Comparison of ENCODE assay signal across 21 mouse cellular contexts in genomic region chr5:62997464-62997863, GRCm38 (mm10).
DNase-seq lines count a peak whose midpoint lies in the region; ATAC-seq lines count a peak whose summit lies in the region.
"Had no signal": no experiment of that assay in that cellular context is flagged by ENCODE, and none has a peak within 500 bp of the region (broad histone marks: within the 10 kb centered on the region; RNA-seq: fewer than 3 reads in every experiment).

No protein-coding gene starts in this region.

- no peaks in the 10 kb centered on the region for H3K36me3 ChIP-seq in neural tube, embryonic 13.5 days
- no peaks in the 10 kb centered on the region for H3K36me3 ChIP-seq in neural tube, embryonic 14.5 days (ENCODE audit: control insufficient read depth, insufficient read depth, low read length)
- H3K36me3 ChIP-seq in neural tube, embryonic 15.5 days: no peaks in the 10 kb centered on the region
- H3K36me3 ChIP-seq in midbrain, embryonic 10.5 days: no peaks in the 10 kb centered on the region
- H3K36me3 ChIP-seq: G1E had no signal

- WGBS in neural tube, embryonic 13.5 days: 75% methylated on average over 1 of the region's 1 CpGs
- 64% methylated on average over 1 of the region's 1 CpGs for WGBS in neural tube, embryonic 14.5 days
- WGBS in neural tube, embryonic 15.5 days: 60% methylated on average over 1 of the region's 1 CpGs
- 93% methylated on average over 1 of the region's 1 CpGs for WGBS in midbrain, embryonic 10.5 days

- DNase-seq in neural tube, embryonic 10.5 days (ENCODE audit: extremely low spot score, low spot score): no peak
- no peak for DNase-seq in urinary bladder, postnatal 14 days (ENCODE audit: low spot score)
- no peak for DNase-seq in midbrain, embryonic 10.5 days (ENCODE audit: low spot score)
- DNase-seq: adrenal gland, adult 2 months; adrenal gland, adult 8-10 months; adrenal gland, postnatal 10 days; adrenal gland, postnatal 14 days; adrenal gland, postnatal 25 days; adrenal gland, postnatal 36 days; B cell, adult 2 months; cerebellum, adult 11 months; cerebellum, adult 11-12 months; cerebellum, adult 18-20 months had no signal

- H3K9ac ChIP-seq in neural tube, embryonic 13.5 days: no peak overlapping the region
- H3K9ac ChIP-seq in neural tube, embryonic 14.5 days (replicated peaks; ENCODE audit: low read depth, low read length): no peak overlapping the region
- H3K9ac ChIP-seq in neural tube, embryonic 15.5 days (replicated peaks): no peak overlapping the region

- H3K4me1 ChIP-seq in neural tube, embryonic 13.5 days (replicated peaks): no peaks in the 10 kb centered on the region
- H3K4me1 ChIP-seq in neural tube, embryonic 14.5 days (ENCODE audit: control insufficient read depth, insufficient read depth, low read length): no peaks in the 10 kb centered on the region
- H3K4me1 ChIP-seq in neural tube, embryonic 15.5 days: no peaks in the 10 kb centered on the region
- no peaks in the 10 kb centered on the region for H3K4me1 ChIP-seq in midbrain, embryonic 10.5 days

- H3K4me3 ChIP-seq in neural tube, embryonic 13.5 days: no peak overlapping the region
- H3K4me3 ChIP-seq in neural tube, embryonic 14.5 days (ENCODE audit: low read depth, low read length): no peak overlapping the region
- no peak overlapping the region for H3K4me3 ChIP-seq in neural tube, embryonic 15.5 days (replicated peaks)
- no peak overlapping the region for H3K4me3 ChIP-seq in midbrain, embryonic 10.5 days

- H3K9me3 ChIP-seq in neural tube, embryonic 13.5 days: no peaks in the 10 kb centered on the region
- H3K9me3 ChIP-seq in neural tube, embryonic 14.5 days (ENCODE audit: control insufficient read depth, low read length): no peaks in the 10 kb centered on the region
- no peaks in the 10 kb centered on the region for H3K9me3 ChIP-seq in neural tube, embryonic 15.5 days (replicated peaks)
- H3K9me3 ChIP-seq in midbrain, embryonic 10.5 days (replicated peaks): no peaks in the 10 kb centered on the region
- H3K9me3 ChIP-seq: G1E had no signal

- no peaks in the 10 kb centered on the region for H3K27me3 ChIP-seq in neural tube, embryonic 13.5 days
- H3K27me3 ChIP-seq in neural tube, embryonic 14.5 days (ENCODE audit: control insufficient read depth, insufficient read depth, low read length): no peaks in the 10 kb centered on the region
- no peaks in the 10 kb centered on the region for H3K27me3 ChIP-seq in neural tube, embryonic 15.5 days (replicated peaks)
- H3K27me3 ChIP-seq in midbrain, embryonic 10.5 days (ENCODE audit: low read depth, poor library complexity, severe bottlenecking): no peaks in the 10 kb centered on the region
- H3K27me3 ChIP-seq: CH12.LX had no signal

- no peak overlapping the region for H3K27ac ChIP-seq in neural tube, embryonic 13.5 days (replicated peaks)
- no peak overlapping the region for H3K27ac ChIP-seq in neural tube, embryonic 14.5 days (ENCODE audit: low read depth, low read length)
- no peak overlapping the region for H3K27ac ChIP-seq in neural tube, embryonic 15.5 days (replicated peaks)
- no peak overlapping the region for H3K27ac ChIP-seq in midbrain, embryonic 10.5 days (replicated peaks)

- H3K4me2 ChIP-seq in neural tube, embryonic 13.5 days: no peak overlapping the region
- H3K4me2 ChIP-seq in neural tube, embryonic 14.5 days (ENCODE audit: low read depth, low read length): no peak overlapping the region
- no peak overlapping the region for H3K4me2 ChIP-seq in neural tube, embryonic 15.5 days

- peak; percentile 56; the same call in 1 of the 2 replicates for ATAC-seq in neural tube, embryonic 13.5 days (ENCODE audit: low read depth)
- ATAC-seq in neural tube, embryonic 14.5 days (ENCODE audit: low read depth): peak; percentile 69; the same call in 1 of the 2 replicates
- peak; percentile 50; the same call in 1 of the 2 replicates for ATAC-seq in neural tube, embryonic 15.5 days (ENCODE audit: low FRiP score)
- ATAC-seq: activated CD4-positive, CD25-positive, alpha-beta regulatory T cell, adult 4 months; CD4-positive, CD25-positive, alpha-beta regulatory T cell, adult 4 months; Patski had no signal
